Mouse (Mus musculus) ES-E14 (cell line): ENCODE measurements around the gene Myo16. TPM values are rescaled to one million over a fixed set of nuclear protein-coding genes. Genes with fewer than 3 reads are reported as not detected.

Source experiments
- DNase-seq: peaks from one replicate; pipeline ENCODE4 v3.0.0-alpha.2; 2013; ENCODE audit warnings: low read depth, low spot score
- H3K27ac ChIP-seq: 2 replicates; pipeline ENCODE4 v1.5.1; 2012; ENCODE audit warnings: low read depth, mild to moderate bottlenecking, low read length, moderate library complexity, mixed read lengths; ENCODE audit not compliant: poor library complexity, insufficient read depth, severe bottlenecking
- H3K36me3 ChIP-seq: 2 replicates; pipeline ENCODE4 v1.6.1; 2012; ENCODE audit warnings: mild to moderate bottlenecking, low read length, moderate library complexity, mixed read lengths; ENCODE audit not compliant: control insufficient read depth, poor library complexity, insufficient read depth, severe bottlenecking
- H3K4me1 ChIP-seq, 2 experiments: fragments of 150-350 bp in 1 of 2; sonication (generic) in 1 of 2; 2 replicates each; pipeline ENCODE4 v1.6.1; 2012; ENCODE audit warnings: low read length in 2 of 2, mild to moderate bottlenecking in 1 of 2, mixed read lengths in 1 of 2; ENCODE audit not compliant: control insufficient read depth in 2 of 2, insufficient read depth in 2 of 2, poor library complexity in 1 of 2
- H3K4me3 ChIP-seq, 2 experiments: fragments of 150-350 bp in 1 of 2; sonication (generic) in 1 of 2; 2 replicates each; pipeline ENCODE4 v1.5.1; 2012; ENCODE audit warnings: low read length in 2 of 2, low read depth in 1 of 2, mild to moderate bottlenecking in 1 of 2, mixed read lengths in 1 of 2; ENCODE audit not compliant: insufficient read depth in 1 of 2, poor library complexity in 1 of 2, severe bottlenecking in 1 of 2
- H3K9ac ChIP-seq: 2 replicates; pipeline ENCODE4 v1.6.1; 2012; ENCODE audit warnings: low read depth, mild to moderate bottlenecking, low read length, mixed read lengths; ENCODE audit not compliant: poor library complexity, insufficient read depth, severe bottlenecking
- H3K9me3 ChIP-seq: fragments of 150-350 bp; sonication (generic); 2 replicates; pipeline ENCODE4 v1.6.1; 2012; ENCODE audit warnings: low read depth, mild to moderate bottlenecking, low read length; ENCODE audit not compliant: control insufficient read depth, insufficient read depth
- CHD2 ChIP-seq: IDR thresholded peaks from 2 replicates; pipeline ENCODE4 v1.6.1; 2014; ENCODE audit warnings: mild to moderate bottlenecking, low read depth, low read length, inconsistent platforms
- HCFC1 ChIP-seq: IDR thresholded peaks from 2 replicates; pipeline ENCODE4 v1.6.1; 2012; ENCODE audit warnings: low read length, inconsistent platforms, borderline replicate concordance; ENCODE audit not compliant: insufficient read depth
- MAFK ChIP-seq: IDR thresholded peaks from 2 replicates; pipeline ENCODE4 v1.6.1; 2014; ENCODE audit warnings: mild to moderate bottlenecking, low read depth, low read length, inconsistent platforms; ENCODE audit not compliant: insufficient read depth
- ZC3H11A ChIP-seq: IDR thresholded peaks from 2 replicates; pipeline ENCODE4 v1.6.1; 2012; ENCODE audit warnings: low read depth, mild to moderate bottlenecking, inconsistent platforms, low read length, borderline replicate concordance
- ZNF384 ChIP-seq: IDR thresholded peaks from 2 replicates; pipeline ENCODE4 v1.6.1; 2012; ENCODE audit warnings: low read depth, low read length, inconsistent platforms
- in situ Hi-C, 2 experiments: fragments of 600-800 bp; cut with MboI; formaldehyde crosslinking; loops; one replicate each; pipeline ENCODE4 v1.15.1; 2025; ENCODE audit warnings: low sequenced_read_pairs in 2 of 2, inconsistent platforms in 1 of 2; ENCODE audit not compliant: unreplicated experiment in 2 of 2
- total RNA-seq: library from RNA; depleted of rRNA; stranded (reverse); fragments of 300-350 nt; gene quantifications from 2 replicates; pipeline ENCODE4 v1.2.3, GENCODE M21; 2012

Myo16 gene
- total RNA-seq, 1 experiment = 0.09 TPM

DNA sequence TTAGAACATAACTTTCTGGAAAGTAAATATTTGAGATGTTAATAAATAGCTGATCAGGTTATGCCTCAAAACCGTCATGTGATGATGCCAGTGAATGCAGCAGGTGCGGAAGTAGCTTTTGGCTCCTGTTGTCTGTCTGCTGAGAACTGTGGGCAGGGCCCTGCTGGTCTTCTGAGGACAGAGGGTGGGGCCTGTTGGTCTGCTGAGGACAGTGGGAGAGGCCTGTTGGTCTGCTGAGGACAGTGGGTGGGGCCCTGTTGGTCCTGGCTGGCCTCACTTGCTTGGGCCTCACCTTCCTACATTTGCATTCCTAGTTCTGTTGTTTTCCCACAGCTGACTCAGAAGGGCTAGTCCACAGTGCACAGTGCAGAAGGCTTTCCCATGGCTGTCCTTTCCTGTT, 466.0 kb downstream of the Myo16 start:
- H3K27ac ChIP-seq = no peak overlapping the region
- H3K9me3 ChIP-seq = no peaks in the 10 kb centered on the region
- TF ChIP-seq ZNF384 = no peak
- TF ChIP-seq MAFK = no peak
- TF ChIP-seq HCFC1 = no peak
- no peak for TF ChIP-seq ZC3H11A
- no peak for TF ChIP-seq CHD2
- no peak overlapping the region for H3K9ac ChIP-seq
- H3K4me1 ChIP-seq = no peaks in the 10 kb centered on the region; a peak in 1 of 4 replicates
- H3K4me3 ChIP-seq = no peak overlapping the region
- in situ Hi-C loops = no loop called here
- no peak for DNase-seq
- no peaks in the 10 kb centered on the region for H3K36me3 ChIP-seq

DNA sequence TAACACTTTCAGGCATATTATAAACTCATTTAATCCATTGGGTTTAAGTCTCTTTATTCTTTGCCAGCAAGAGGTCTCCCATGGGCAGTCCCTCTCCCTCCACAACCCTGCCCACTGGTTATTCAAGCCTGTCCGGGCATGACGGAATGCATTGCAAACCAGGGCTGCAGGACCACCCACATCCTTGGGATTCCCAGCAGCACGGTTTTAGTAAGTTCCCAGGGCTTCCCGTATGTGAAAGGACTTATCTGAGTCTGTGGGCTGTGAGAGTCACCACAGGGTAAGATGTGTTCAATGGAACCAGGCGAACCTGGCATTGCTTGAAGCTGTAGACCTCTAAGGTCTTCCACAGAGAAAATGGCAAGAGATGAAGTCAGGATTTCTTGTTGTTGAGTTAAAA, 471.6 kb downstream of the Myo16 start:
- Histone ChIP-seq H3K9ac (no peak overlapping the region), H3K4me3 (no peak overlapping the region), H3K36me3 (no peaks in the 10 kb centered on the region), H3K9me3 (no peaks in the 10 kb centered on the region), H3K4me1 (no peaks in the 10 kb centered on the region), H3K27ac (no peak overlapping the region)
- TF ChIP-seq ZNF384 (no peak), CHD2 (no peak), ZC3H11A (no peak), MAFK (no peak), HCFC1 (no peak)
- in situ Hi-C loops = no loop called here
- no peak for DNase-seq

DNA sequence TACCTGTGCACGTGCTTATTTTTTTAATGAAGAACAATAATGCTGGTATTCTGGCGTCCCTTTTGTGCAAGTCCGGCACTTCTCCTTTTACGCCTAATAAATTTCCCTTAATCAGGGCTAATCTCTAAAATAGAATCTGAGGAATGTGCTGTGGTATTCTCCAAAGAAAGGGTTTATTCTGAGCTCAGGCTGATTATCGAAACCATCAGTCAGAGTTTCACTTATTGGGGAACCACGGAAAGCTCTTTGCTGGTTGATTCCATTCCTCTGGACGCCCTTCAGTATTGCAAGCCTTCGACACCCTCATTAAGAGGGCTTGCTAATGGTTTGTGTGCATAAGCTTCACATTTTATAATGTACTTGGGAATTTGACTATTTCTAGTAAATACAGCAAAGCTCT, 475.0 kb downstream of the Myo16 start:
- Histone ChIP-seq H3K4me1 (no peaks in the 10 kb centered on the region), H3K36me3 (no peaks in the 10 kb centered on the region), H3K9ac (no peak overlapping the region), H3K9me3 (no peaks in the 10 kb centered on the region), H3K4me3 (no peak overlapping the region), H3K27ac (no peak overlapping the region)
- TF ChIP-seq HCFC1 = no peak
- TF ChIP-seq MAFK = no peak
- TF ChIP-seq ZNF384 = no peak
- no peak for TF ChIP-seq ZC3H11A
- TF ChIP-seq CHD2 = no peak
- no peak for DNase-seq
- in situ Hi-C loops = no loop called here

DNA sequence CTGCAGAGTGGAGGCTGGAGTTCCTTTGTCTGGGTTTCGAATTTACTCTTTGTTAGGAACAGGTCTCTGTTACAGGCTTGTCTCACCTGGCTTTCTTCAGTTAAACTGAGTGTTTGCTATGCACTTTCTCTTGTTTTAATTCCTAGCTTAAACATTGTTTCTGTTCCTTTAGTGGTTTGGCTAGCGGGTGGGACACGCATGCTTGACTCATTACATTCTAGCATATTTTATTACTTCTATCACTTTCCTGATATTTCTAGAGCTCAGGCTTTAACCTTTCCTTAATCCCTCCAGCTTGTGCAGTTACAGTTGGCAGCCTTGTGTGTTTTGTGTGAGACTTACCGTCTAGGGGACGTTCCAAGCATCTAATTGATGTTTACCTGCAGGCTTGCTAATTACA, 476.2 kb downstream of the Myo16 start:
- no peaks in the 10 kb centered on the region for H3K4me1 ChIP-seq

DNA sequence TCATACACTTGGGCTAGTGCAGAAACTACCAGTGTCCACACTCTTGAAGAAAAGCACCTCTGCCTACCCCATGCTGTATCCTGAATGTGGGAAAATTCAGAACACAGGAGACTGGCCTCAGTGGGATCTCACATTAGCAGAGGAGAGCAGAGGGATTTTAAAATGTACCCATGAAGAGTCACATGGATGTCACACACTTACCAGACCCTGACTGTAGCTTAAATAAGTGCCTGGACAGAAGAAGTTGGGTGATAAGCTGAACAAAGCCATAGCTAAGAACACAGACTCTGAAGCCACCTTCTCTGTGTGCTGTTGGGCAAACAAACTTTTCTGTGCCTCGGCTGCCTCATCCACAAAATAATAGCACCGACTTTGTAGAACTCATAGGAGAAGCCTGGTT, 477.3 kb downstream of the Myo16 start:
- no peak overlapping the region for H3K9ac ChIP-seq
- no peak for DNase-seq
- no peaks in the 10 kb centered on the region for H3K4me1 ChIP-seq
- in situ Hi-C loops = no loop called here
- TF ChIP-seq ZC3H11A = no peak
- TF ChIP-seq ZNF384 = no peak
- TF ChIP-seq CHD2 = no peak
- no peak for TF ChIP-seq MAFK
- no peak for TF ChIP-seq HCFC1
- H3K4me3 ChIP-seq = no peak overlapping the region
- H3K9me3 ChIP-seq = no peaks in the 10 kb centered on the region
- H3K27ac ChIP-seq = no peak overlapping the region
- no peaks in the 10 kb centered on the region for H3K36me3 ChIP-seq

More for the DNA sequence above, 476.2 kb downstream of the Myo16 start:
- no peaks in the 10 kb centered on the region for H3K9me3 ChIP-seq
- in situ Hi-C loops = no loop called here
- no peak for TF ChIP-seq ZC3H11A
- no peak for TF ChIP-seq MAFK
- no peak for TF ChIP-seq ZNF384
- TF ChIP-seq CHD2 = no peak
- TF ChIP-seq HCFC1 = no peak
- H3K9ac ChIP-seq = no peak overlapping the region
- no peak overlapping the region for H3K4me3 ChIP-seq
- H3K36me3 ChIP-seq = no peaks in the 10 kb centered on the region
- no peak overlapping the region for H3K27ac ChIP-seq
- DNase-seq = no peak
